Mouse (Mus musculus) layer of hippocampus, adult 9-11 months (tissue): Measurements from ENCODE around the gene Ndrg2.
"Not testable (repeated sequence)": the region's sequence is repeated elsewhere in the genome, so short reads cannot be mapped to it uniquely, and the experiment has no call there.

Source experiments
- DNase-seq: peaks from one replicate; pipeline ENCODE4 v3.0.0; 2022

Gene Ndrg2

DNA sequence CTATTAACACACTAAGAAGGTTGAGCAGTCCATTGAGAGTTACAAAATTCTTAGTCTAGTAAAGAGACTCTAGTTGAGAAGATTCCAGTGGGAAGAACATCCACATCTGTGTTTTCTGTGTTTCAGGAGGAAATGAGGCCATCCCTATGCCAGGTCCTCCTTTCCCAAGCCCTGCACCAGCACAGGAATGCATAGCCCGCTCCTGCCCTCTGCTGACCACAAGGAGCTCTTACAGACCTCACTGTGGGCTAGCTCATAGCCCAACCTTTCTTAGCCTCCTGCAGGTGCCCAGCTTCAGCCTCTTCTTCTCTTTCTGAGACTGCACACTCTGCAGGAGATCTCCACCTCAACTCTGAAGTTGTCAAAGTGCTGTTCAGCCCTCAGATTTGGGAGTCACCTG is 50.4 kb downstream of the Ndrg2 start:
- not testable (repeated sequence) for DNase-seq

DNA sequence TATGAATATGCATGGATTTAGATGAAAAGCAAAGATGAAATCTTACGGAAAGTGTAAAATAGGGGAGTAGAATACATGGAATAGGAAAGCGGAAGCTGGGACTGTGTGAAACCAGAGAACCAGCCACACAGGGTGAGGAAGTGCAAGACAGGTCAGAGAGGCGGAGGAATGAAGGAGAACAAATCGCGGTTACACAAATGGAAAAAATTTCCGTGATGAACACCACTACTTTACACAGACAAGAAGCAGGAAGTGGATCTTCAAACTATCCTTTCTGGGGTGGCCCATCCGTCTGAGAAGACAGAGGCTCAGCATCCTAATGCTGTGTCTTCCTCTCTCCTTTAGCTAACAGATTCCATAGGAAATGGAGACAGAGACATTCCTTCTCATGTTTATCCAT is 58.7 kb downstream of the Ndrg2 start:
- DNase-seq, result not testable (repeated sequence)
